Mouse (Mus musculus) liver, adult 2 months (tissue): ENCODE measurements around the gene Polr3b. TPM values are rescaled to one million over a fixed set of nuclear protein-coding genes. Genes with fewer than 3 reads are reported as not detected.

Source experiments
- DNase-seq: peaks from one replicate; pipeline ENCODE4 v3.0.0-alpha.2; 2011; ENCODE audit warnings: low read depth, low spot score; ENCODE audit errors: extremely low read depth
- H3K27ac ChIP-seq: fragments of 200-500 bp; replicated peaks from 2 replicates; pipeline ENCODE4 v1.5.1; 2012; ENCODE audit warnings: low read depth, mild to moderate bottlenecking, control low read depth, inconsistent platforms, low read length; ENCODE audit not compliant: insufficient read depth
- H3K27me3 ChIP-seq: fragments of 200-500 bp; 2 replicates; pipeline ENCODE4 v1.6.1; 2012; ENCODE audit warnings: mild to moderate bottlenecking, moderate library complexity, low read length, inconsistent platforms; ENCODE audit not compliant: control insufficient read depth, insufficient read depth
- H3K36me3 ChIP-seq: fragments of 200-500 bp; 2 replicates; pipeline ENCODE4 v1.6.1; 2012; ENCODE audit warnings: low read length, inconsistent platforms; ENCODE audit not compliant: control insufficient read depth, insufficient read depth
- H3K4me1 ChIP-seq: fragments of 200-500 bp; 2 replicates; pipeline ENCODE4 v1.6.1; 2011; ENCODE audit warnings: low read length; ENCODE audit not compliant: control insufficient read depth, insufficient read depth
- H3K4me3 ChIP-seq: fragments of 200-500 bp; 2 replicates; pipeline ENCODE4 v1.5.1; 2011; ENCODE audit warnings: low read depth, mild to moderate bottlenecking, control low read depth, low read length, moderate library complexity; ENCODE audit not compliant: insufficient read depth
- H3K79me2 ChIP-seq: fragments of 200-500 bp; 2 replicates; pipeline ENCODE4 v1.6.1; 2012; ENCODE audit warnings: inconsistent platforms, mild to moderate bottlenecking, low read length, moderate library complexity; ENCODE audit not compliant: control insufficient read depth, insufficient read depth
- H3K9ac ChIP-seq: fragments of 200-500 bp; 2 replicates; pipeline ENCODE4 v1.6.1; 2012; ENCODE audit warnings: low read depth, mild to moderate bottlenecking, control low read depth, inconsistent platforms, low read length
- CTCF ChIP-seq: fragments of 200-500 bp; IDR thresholded peaks from 2 replicates; pipeline ENCODE4 v1.5.1; 2011; ENCODE audit warnings: low read depth, low read length, control low read depth
- POLR2A ChIP-seq: fragments of 200-500 bp; IDR thresholded peaks from 2 replicates; pipeline ENCODE4 v1.6.1; 2011; ENCODE audit warnings: low read length, control low read depth; ENCODE audit not compliant: insufficient read depth; ENCODE audit errors: extremely low read depth
- whole genome bisulfite sequencing: fragments of 180-500 bp; shearing (Covaris S2); methylation state at CpG from one replicate; pipeline ENCODE4 v1.1.7; 2018; 5-methylcytosine and 5-hydroxymethylcytosine counted together
- polyA plus RNA-seq: library from polyadenylated mRNA; depleted of rRNA; stranded (reverse); fragments of >200 nt; gene quantifications from 2 replicates; pipeline ENCODE4 v1.2.3, GENCODE M21; 2012
- total RNA-seq: library from RNA; depleted of rRNA; stranded (reverse); fragments of >200 nt; gene quantifications from 2 replicates; pipeline ENCODE4 v1.2.3, GENCODE M21; 2014

The Polr3b gene
- total and polyA plus RNA-seq, 2 experiments = 2.7 to 10.7 TPM

- no peak overlapping the region for H3K9ac ChIP-seq
- TF ChIP-seq CTCF = no peak
- TF ChIP-seq POLR2A = no peak
- 51% methylated on average over 10 of the region's 10 CpGs for WGBS
Measured at GRCm38 (mm10) chr10:84578738-84579137, 43.4 kb upstream of the Polr3b start.

GRCm38 (mm10) chr10:84579527-84579926, 42.6 kb upstream of the Polr3b start:
- Histone ChIP-seq H3K79me2 (peaks cover 42% of the 10 kb centered on the region), H3K27ac (no peak overlapping the region), H3K36me3 (no peaks in the 10 kb centered on the region), H3K4me1 (peaks cover 14% of the 10 kb centered on the region), H3K4me3 (no peak overlapping the region), H3K27me3 (no peaks in the 10 kb centered on the region), H3K9ac (no peak overlapping the region)
- no peak for DNase-seq
- 81% methylated on average over 2 of the region's 2 CpGs for WGBS
- no peak for TF ChIP-seq POLR2A
- no peak for TF ChIP-seq CTCF

More at GRCm38 (mm10) chr10:84578738-84579137, 43.4 kb upstream of the Polr3b start:
- Histone ChIP-seq H3K79me2 (peaks cover 42% of the 10 kb centered on the region), H3K27me3 (no peaks in the 10 kb centered on the region), H3K4me1 (peaks cover 14% of the 10 kb centered on the region), H3K4me3 (no peak overlapping the region), H3K36me3 (no peaks in the 10 kb centered on the region), H3K27ac (no peak overlapping the region)
- DNase-seq = no peak

- H3K4me3 ChIP-seq = no peak overlapping the region
- WGBS = 67% methylated on average over 8 of the region's 8 CpGs
- TF ChIP-seq CTCF (no peak), POLR2A (no peak)
- no peaks in the 10 kb centered on the region for H3K27me3 ChIP-seq
- DNase-seq = no peak
- no peak overlapping the region for H3K27ac ChIP-seq
- H3K9ac ChIP-seq = no peak overlapping the region
- peaks cover 12% of the 10 kb centered on the region for H3K36me3 ChIP-seq
- peaks cover 12% of the 10 kb centered on the region for H3K4me1 ChIP-seq
- peaks cover 42% of the 10 kb centered on the region for H3K79me2 ChIP-seq
Measured at GRCm38 (mm10) chr10:84581191-84581590, 40.9 kb upstream of the Polr3b start.

GRCm38 (mm10) chr10:84582236-84582635, 39.9 kb upstream of the Polr3b start:
- H3K36me3 ChIP-seq = peaks cover 17% of the 10 kb centered on the region
- DNase-seq = no peak
- no peak overlapping the region for H3K27ac ChIP-seq
- peaks cover 42% of the 10 kb centered on the region for H3K79me2 ChIP-seq
- TF ChIP-seq POLR2A (no peak), CTCF (no peak)
- H3K9ac ChIP-seq = no peak overlapping the region
- H3K4me3 ChIP-seq = no peak overlapping the region
- peaks cover 12% of the 10 kb centered on the region for H3K4me1 ChIP-seq
- WGBS = 80% methylated on average over 7 of the region's 7 CpGs
- no peaks in the 10 kb centered on the region for H3K27me3 ChIP-seq

GRCm38 (mm10) chr10:84584451-84585293, 37.4 kb upstream of the Polr3b start:
- Histone ChIP-seq H3K27ac (0 out of 2 replicates have a peak overlapping the region, but pooled peaks have one; percentile 2), H3K27me3 (no peaks in the 10 kb centered on the region)
- WGBS = 72% methylated on average over 11 of the region's 11 CpGs

GRCm38 (mm10) chr10:84585294-84585650, 36.8 kb upstream of the Polr3b start:
- WGBS = 78% methylated on average over 2 of the region's 2 CpGs

More at GRCm38 (mm10) chr10:84584451-84585293, 37.4 kb upstream of the Polr3b start:
- H3K9ac ChIP-seq = no peak overlapping the region
- H3K79me2 ChIP-seq = peaks cover 26% of the 10 kb centered on the region
- H3K36me3 ChIP-seq = peaks cover 36% of the 10 kb centered on the region
- H3K4me1 ChIP-seq = no peaks in the 10 kb centered on the region; the same call in 1 of the 2 replicates
- no peak for DNase-seq
- TF ChIP-seq POLR2A (no peak), CTCF (no peak)
- no peak overlapping the region for H3K4me3 ChIP-seq

More at GRCm38 (mm10) chr10:84585294-84585650, 36.8 kb upstream of the Polr3b start:
- DNase-seq = no peak
- Histone ChIP-seq H3K36me3 (peaks cover 42% of the 10 kb centered on the region), H3K4me1 (no peaks in the 10 kb centered on the region; the same call in 1 of the 2 replicates), H3K27ac (no peak overlapping the region), H3K4me3 (no peak overlapping the region), H3K79me2 (peaks cover 20% of the 10 kb centered on the region), H3K27me3 (no peaks in the 10 kb centered on the region), H3K9ac (no peak overlapping the region)
- no peak for TF ChIP-seq POLR2A
